Mouse (Mus musculus) liver, embryonic 15.5 days (tissue): ENCODE data around the gene Tmem95. TPM values are rescaled to one million over a fixed set of nuclear protein-coding genes. Genes with fewer than 3 reads are reported as not detected.

Experiments used
- ATAC-seq: fragments of 200-750 bp; cut with Nextera tagmentation; 2 replicates; pipeline ENCODE4 v1.8.0; 2017; ENCODE audit warnings: moderate number of reproducible peaks, mild to moderate bottlenecking, moderate library complexity; ENCODE audit not compliant: insufficient read depth
- H3K27ac ChIP-seq: fragments of 300-500 bp; sonication (generic); replicated peaks from 2 replicates; pipeline ENCODE4 v1.5.1; 2015; ENCODE audit warnings: mild to moderate bottlenecking, inconsistent platforms
- H3K27me3 ChIP-seq: fragments of 300-500 bp; sonication (generic); 2 replicates; pipeline ENCODE4 v1.6.1; 2015; ENCODE audit warnings: mild to moderate bottlenecking, inconsistent platforms
- H3K36me3 ChIP-seq: fragments of 300-500 bp; sonication (generic); replicated peaks from 2 replicates; pipeline ENCODE4 v1.6.1; 2015; ENCODE audit warnings: moderate library complexity, mild to moderate bottlenecking, inconsistent platforms
- H3K4me1 ChIP-seq: fragments of 300-500 bp; sonication (generic); replicated peaks from 2 replicates; pipeline ENCODE4 v1.6.1; 2015; ENCODE audit warnings: inconsistent platforms
- H3K4me2 ChIP-seq: fragments of 300-500 bp; sonication (generic); 2 replicates; pipeline ENCODE4 v1.6.1; 2015; ENCODE audit warnings: moderate library complexity, mild to moderate bottlenecking, inconsistent platforms
- H3K4me3 ChIP-seq: fragments of 300-500 bp; sonication (generic); replicated peaks from 2 replicates; pipeline ENCODE4 v1.5.1; 2015; ENCODE audit warnings: mild to moderate bottlenecking, inconsistent platforms
- H3K9ac ChIP-seq: fragments of 300-500 bp; sonication (generic); 2 replicates; pipeline ENCODE4 v1.6.1; 2015; ENCODE audit warnings: moderate library complexity, mild to moderate bottlenecking, inconsistent platforms
- H3K9me3 ChIP-seq: fragments of 300-500 bp; sonication (generic); replicated peaks from 2 replicates; pipeline ENCODE4 v1.6.1; 2016; ENCODE audit warnings: inconsistent platforms
- WGBS: fragments of 180-500 bp; shearing (Covaris S2); methylation state at CpG from one replicate; pipeline ENCODE4 v1.1.7; 2015; ENCODE audit warnings: mixed read lengths; ENCODE audit not compliant: insufficient replicate concordance; 5-methylcytosine and 5-hydroxymethylcytosine counted together
- polyA plus RNA-seq: library from polyadenylated mRNA; unstranded; fragments of >200 nt; fragmentation: Nextera tagmentation; extraction: Ambion mirVana; gene quantifications from 2 replicates; pipeline ENCODE4 v1.2.1, GENCODE M21; 2015

Gene Tmem95
- polyA plus RNA-seq, 1 experiment from 2014 or later: not detected

GRCm38 (mm10) chr11:69838714-69839104, 39.1 kb downstream of the Tmem95 start:
- H3K4me1 ChIP-seq: peaks cover 70% of the 10 kb centered on the region
- no peaks in the 10 kb centered on the region for H3K9me3 ChIP-seq
- peak overlapping the region; percentile 92 for H3K27ac ChIP-seq
- 0 out of 2 replicates have a peak, but pooled peaks cover 4% of the 10 kb centered on the region for H3K36me3 ChIP-seq
- H3K4me3 ChIP-seq: peak overlapping the region; percentile 78
- 2% methylated on average over 7 of the region's 7 CpGs for WGBS
- peak; percentile 8 for ATAC-seq
- H3K9ac ChIP-seq: peak overlapping the region; percentile 81
- H3K27me3 ChIP-seq: peaks cover 42% of the 10 kb centered on the region
- H3K4me2 ChIP-seq: peak overlapping the region; percentile 95

GRCm38 (mm10) chr11:69837952-69838713, 39.7 kb downstream of the Tmem95 start, which contains the start of gene Tmem256:
Tmem256 (plus strand) TSS chr11:69838514.
- H3K27me3 ChIP-seq: peaks cover 48% of the 10 kb centered on the region
- no peaks in the 10 kb centered on the region for H3K9me3 ChIP-seq
- peak within 1 kb of the TSS; percentile 78 for H3K4me3 ChIP-seq
- H3K36me3 ChIP-seq: 0 out of 2 replicates have a peak, but pooled peaks cover 4% of the 10 kb centered on the region
- peak within 1 kb of the TSS; percentile 92 for H3K27ac ChIP-seq
- H3K4me1 ChIP-seq: peaks cover 72% of the 10 kb centered on the region
- ATAC-seq: peak; percentile 89
- H3K4me2 ChIP-seq: peak within 1 kb of the TSS; percentile 95
- peak within 1 kb of the TSS; percentile 81 for H3K9ac ChIP-seq
- under 1% methylated on average over 34 of the region's 34 CpGs for WGBS

- H3K27me3 ChIP-seq: peaks cover 53% of the 10 kb centered on the region
- ATAC-seq: peak; percentile 26
- H3K4me1 ChIP-seq: peaks cover 67% of the 10 kb centered on the region
- peak within 1 kb of the TSS; percentile 78 for H3K4me3 ChIP-seq
- peak within 1 kb of the TSS; percentile 95 for H3K4me2 ChIP-seq
- H3K9ac ChIP-seq: peak within 1 kb of the TSS; percentile 81
- WGBS: 0% methylated on average over 32 of the region's 32 CpGs
- peak within 1 kb of the TSS; percentile 92 for H3K27ac ChIP-seq
- H3K9me3 ChIP-seq: no peaks in the 10 kb centered on the region
- H3K36me3 ChIP-seq: 0 out of 2 replicates have a peak, but pooled peaks cover 4% of the 10 kb centered on the region
Measured at GRCm38 (mm10) chr11:69837604-69837951, 40.2 kb downstream of the Tmem95 start, which contains the start of gene Nlgn2. Nlgn2 (minus strand) TSS chr11:69837784.

DNA sequence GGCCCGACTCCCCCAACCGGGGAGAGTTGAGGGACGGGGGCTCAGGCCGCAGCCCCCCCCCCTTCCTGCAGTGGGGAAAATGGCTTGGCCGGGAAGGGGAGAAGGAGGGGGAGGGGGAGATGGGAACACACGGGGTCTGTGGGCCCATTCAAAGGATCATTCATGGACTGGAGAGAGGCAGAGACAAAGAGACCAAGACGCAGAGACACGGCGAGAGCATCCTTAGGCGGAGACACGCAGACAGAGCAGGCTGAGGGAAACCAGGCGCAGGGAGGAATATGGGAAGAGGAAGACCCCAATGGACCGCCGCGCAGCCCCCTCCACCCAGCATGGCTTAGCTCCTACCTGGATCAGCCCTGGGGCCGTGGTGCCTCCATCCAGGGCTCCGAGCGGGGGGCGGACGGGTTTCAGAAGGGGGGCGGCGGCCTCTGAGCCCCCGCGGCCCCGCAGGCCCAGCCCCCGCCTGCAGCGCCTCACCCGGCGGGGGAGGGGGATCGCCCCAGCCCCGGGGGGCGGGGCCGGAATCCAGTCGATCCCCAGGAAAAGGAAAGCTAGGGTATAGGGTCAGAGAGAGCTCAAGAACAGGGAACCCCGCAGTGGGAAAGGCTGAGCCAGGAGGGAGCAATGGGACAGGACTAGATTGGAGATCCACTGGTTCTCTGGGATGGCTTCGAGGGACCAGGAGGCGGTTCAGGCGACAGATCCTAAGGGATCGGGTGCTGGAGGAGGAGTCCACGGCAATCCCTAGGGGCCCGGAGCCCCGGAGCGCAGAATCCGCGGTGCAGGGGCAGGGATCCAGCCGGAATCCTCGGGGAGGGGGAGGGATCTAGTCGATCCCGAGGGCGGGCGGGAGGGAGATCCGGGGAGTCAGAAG, 40.9 kb downstream of the Tmem95 start:
- Histone ChIP-seq H3K4me1 (peaks cover 66% of the 10 kb centered on the region), H3K9me3 (no peaks in the 10 kb centered on the region), H3K9ac (peak overlapping the region; percentile 57), H3K27ac (0 out of 2 replicates have a peak overlapping the region, but pooled peaks have one; percentile 92), H3K4me2 (peak overlapping the region; percentile 95), H3K36me3 (0 out of 2 replicates have a peak, but pooled peaks cover 4% of the 10 kb centered on the region), H3K4me3 (peak overlapping the region; percentile 78), H3K27me3 (peaks cover 60% of the 10 kb centered on the region)
- ATAC-seq: no peak
- WGBS: 2% methylated on average over 51 of the region's 52 CpGs

DNA sequence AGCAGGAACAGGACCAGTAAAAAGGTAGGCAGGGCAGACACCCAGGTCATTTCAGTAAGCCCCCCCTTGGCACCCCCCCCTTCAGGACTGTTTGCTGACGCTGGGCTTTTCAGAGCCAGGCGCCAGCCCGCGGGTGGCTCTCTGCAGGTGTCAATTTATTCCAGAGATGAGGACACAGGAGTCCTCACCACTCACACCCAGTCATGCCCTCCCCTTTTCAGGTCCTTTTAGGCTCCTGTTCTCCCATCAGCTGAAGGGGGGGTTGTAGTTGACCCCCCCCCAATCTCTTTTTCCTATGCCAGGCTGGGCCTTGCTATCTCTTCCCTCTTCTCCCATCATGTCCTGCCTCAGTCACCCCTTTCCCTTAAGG, 41.9 kb downstream of the Tmem95 start:
- H3K4me2 ChIP-seq: no peak overlapping the region
- ATAC-seq: no peak
- 26% methylated on average over 4 of the region's 4 CpGs for WGBS
- H3K27me3 ChIP-seq: peaks cover 65% of the 10 kb centered on the region
- no peaks in the 10 kb centered on the region for H3K9me3 ChIP-seq
- H3K36me3 ChIP-seq: 0 out of 2 replicates have a peak, but pooled peaks cover 4% of the 10 kb centered on the region
- peaks cover 66% of the 10 kb centered on the region for H3K4me1 ChIP-seq
- no peak overlapping the region for H3K27ac ChIP-seq
- no peak overlapping the region for H3K4me3 ChIP-seq
- H3K9ac ChIP-seq: no peak overlapping the region

GRCm38 (mm10) chr11:69835326-69835965, 42.4 kb downstream of the Tmem95 start:
- Histone ChIP-seq H3K4me3 (no peak overlapping the region), H3K27ac (no peak overlapping the region), H3K9me3 (no peaks in the 10 kb centered on the region), H3K27me3 (peaks cover 70% of the 10 kb centered on the region), H3K4me2 (0 out of 2 replicates have a peak overlapping the region, but pooled peaks have one; percentile 10), H3K4me1 (peaks cover 66% of the 10 kb centered on the region), H3K36me3 (0 out of 2 replicates have a peak, but pooled peaks cover 4% of the 10 kb centered on the region), H3K9ac (no peak overlapping the region)
- no peak for ATAC-seq
- WGBS: 27% methylated on average over 9 of the region's 9 CpGs

DNA sequence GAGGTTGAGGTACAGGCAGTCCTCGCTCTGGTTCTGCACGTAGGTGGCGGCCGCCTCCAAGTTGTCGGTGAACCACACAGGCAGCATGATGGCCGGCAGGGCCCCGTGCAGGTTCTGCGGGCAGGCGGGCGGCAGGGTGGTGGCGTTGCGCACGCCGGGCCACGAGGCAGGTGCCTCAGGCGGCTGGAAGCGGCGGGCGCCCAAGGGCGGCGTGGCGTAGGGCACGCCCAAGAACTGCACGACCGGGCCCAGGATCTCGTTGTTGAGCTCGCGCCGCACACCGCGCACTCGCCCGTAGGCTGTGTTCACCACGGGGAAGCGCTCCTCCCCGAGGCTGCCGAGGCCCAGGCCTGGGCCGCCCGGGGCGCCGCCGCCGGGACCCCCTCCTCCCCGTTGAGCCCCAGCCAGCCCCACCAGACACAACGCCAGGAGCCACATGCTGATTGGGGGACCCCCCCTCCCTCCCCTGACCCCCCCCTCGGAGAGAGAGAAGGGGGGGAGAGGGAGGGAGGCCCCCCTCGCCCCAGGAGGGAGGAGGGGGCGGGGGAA, 43.7 kb downstream of the Tmem95 start:
- H3K4me1 ChIP-seq: peaks cover 55% of the 10 kb centered on the region
- H3K4me3 ChIP-seq: peak overlapping the region; percentile 51
- H3K27ac ChIP-seq: 0 out of 2 replicates have a peak overlapping the region, but pooled peaks have one; percentile 14
- no peaks in the 10 kb centered on the region for H3K36me3 ChIP-seq
- H3K9me3 ChIP-seq: no peaks in the 10 kb centered on the region
- ATAC-seq: peak; percentile 19
- WGBS: 5% methylated on average over 47 of the region's 48 CpGs
- H3K27me3 ChIP-seq: peaks cover 72% of the 10 kb centered on the region
- peak overlapping the region; percentile 84 for H3K4me2 ChIP-seq
- H3K9ac ChIP-seq: peak overlapping the region; percentile 65

DNA sequence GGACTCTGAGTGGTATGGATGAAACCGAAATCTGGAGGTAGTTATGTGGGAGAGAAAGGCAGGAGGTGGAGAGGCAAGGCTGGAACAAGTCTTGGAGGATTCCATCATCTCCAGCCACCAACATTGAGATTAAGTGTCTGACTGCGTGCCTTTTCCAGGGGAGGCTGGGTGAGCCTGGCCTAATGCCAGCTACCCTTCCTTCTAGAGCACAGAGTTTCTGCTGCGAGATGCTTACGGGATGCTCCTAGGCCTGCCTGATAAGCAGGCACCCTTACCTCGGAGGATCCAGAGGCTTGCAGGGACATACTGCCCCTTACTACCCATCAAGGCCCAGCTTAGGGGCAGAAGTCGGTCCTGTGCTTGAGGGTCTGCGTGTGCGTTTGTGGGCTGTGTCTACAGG, 44.3 kb downstream of the Tmem95 start:
- peaks cover 50% of the 10 kb centered on the region for H3K4me1 ChIP-seq
- no peak for ATAC-seq
- H3K4me2 ChIP-seq: peak overlapping the region; percentile 84
- WGBS: 38% methylated on average over 8 of the region's 8 CpGs
- no peaks in the 10 kb centered on the region for H3K9me3 ChIP-seq
- peak overlapping the region; percentile 65 for H3K9ac ChIP-seq
- peaks cover 72% of the 10 kb centered on the region for H3K27me3 ChIP-seq
- H3K36me3 ChIP-seq: no peaks in the 10 kb centered on the region
- peak overlapping the region; percentile 51 for H3K4me3 ChIP-seq
- H3K27ac ChIP-seq: no peak overlapping the region

GRCm38 (mm10) chr11:69828832-69829231, 49.0 kb downstream of the Tmem95 start:
- H3K4me2 ChIP-seq: no peak overlapping the region
- WGBS: 78% methylated on average over 5 of the region's 5 CpGs
- no peaks in the 10 kb centered on the region for H3K9me3 ChIP-seq
- no peak overlapping the region for H3K9ac ChIP-seq
- H3K4me1 ChIP-seq: peaks cover 8% of the 10 kb centered on the region
- H3K4me3 ChIP-seq: no peak overlapping the region
- peaks cover 5% of the 10 kb centered on the region; the same call in 1 of the 2 replicates for H3K36me3 ChIP-seq
- H3K27me3 ChIP-seq: peaks cover 36% of the 10 kb centered on the region
- ATAC-seq: no peak
- no peak overlapping the region for H3K27ac ChIP-seq
